Mouse (Mus musculus): ENCODE measurements around the gene Pacs2. TPM values are rescaled to one million over a fixed set of nuclear protein-coding genes. Genes with fewer than 3 reads are reported as not detected.

Pacs2 gene
- polyA plus RNA-seq, 1 experiment from 2014 or later: 17.9 TPM

GRCm38 (mm10) chr12:112985346-112985745 is 29.0 kb upstream of the Pacs2 start:
- Histone ChIP-seq H3K4me2 (ENCODE audit: low read depth, low read length) (no peak overlapping the region), H3K36me3 (ENCODE audit: control insufficient read depth, insufficient read depth, low read length) (peaks cover 75% of the 10 kb centered on the region), H3K27me3 (replicated peaks; ENCODE audit: control insufficient read depth, insufficient read depth, low read length) (no peaks in the 10 kb centered on the region), H3K27ac (replicated peaks; ENCODE audit: low read depth, low read length) (no peak overlapping the region), H3K9me3 (ENCODE audit: control insufficient read depth, low read length) (no peaks in the 10 kb centered on the region), H3K4me1 (ENCODE audit: control insufficient read depth, insufficient read depth, low read length) (no peaks in the 10 kb centered on the region), H3K4me3 (ENCODE audit: low read depth, low read length) (no peak overlapping the region), H3K9ac (ENCODE audit: low read depth, low read length) (no peak overlapping the region)
- ATAC-seq (ENCODE audit: low read depth): no peak
- 91% methylated on average over 6 of the region's 6 CpGs for WGBS
- no peak for DNase-seq (ENCODE audit: low spot score)

DNA sequence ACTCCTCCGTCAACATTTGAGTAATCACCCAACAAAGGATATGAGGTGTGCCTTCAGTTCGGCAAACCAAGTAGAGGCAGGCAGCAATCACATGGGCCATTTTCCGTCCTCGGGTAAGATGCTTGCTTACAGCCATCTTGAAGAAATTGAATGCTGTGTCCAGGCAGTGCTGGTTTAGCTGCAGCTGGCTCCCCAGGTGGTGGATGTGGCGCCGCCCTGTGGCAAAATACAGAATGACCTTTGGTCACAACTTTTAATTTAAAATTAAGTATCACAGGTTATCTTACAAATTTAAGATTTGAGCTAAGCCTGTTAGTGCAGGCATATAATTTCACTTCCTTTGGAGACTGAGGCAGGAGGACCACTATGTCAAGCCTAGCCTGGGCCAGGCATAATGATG is 26.4 kb upstream of the Pacs2 start:
- Histone ChIP-seq H3K4me1 (ENCODE audit: control insufficient read depth, insufficient read depth, low read length) (no peaks in the 10 kb centered on the region), H3K4me2 (ENCODE audit: low read depth, low read length) (no peak overlapping the region), H3K9me3 (ENCODE audit: control insufficient read depth, low read length) (no peaks in the 10 kb centered on the region), H3K27me3 (replicated peaks; ENCODE audit: control insufficient read depth, insufficient read depth, low read length) (no peaks in the 10 kb centered on the region), H3K27ac (replicated peaks; ENCODE audit: low read depth, low read length) (no peak overlapping the region), H3K9ac (ENCODE audit: low read depth, low read length) (no peak overlapping the region), H3K36me3 (ENCODE audit: control insufficient read depth, insufficient read depth, low read length) (peaks cover 63% of the 10 kb centered on the region), H3K4me3 (ENCODE audit: low read depth, low read length) (no peak overlapping the region)
- ATAC-seq (ENCODE audit: low read depth): no peak
- no peak for DNase-seq (ENCODE audit: low spot score)
- WGBS: 66% methylated on average over 6 of the region's 6 CpGs

- H3K4me2 ChIP-seq (ENCODE audit: low read depth, low read length): no peak overlapping the region
- no peak for ATAC-seq (ENCODE audit: low read depth)
- H3K4me1 ChIP-seq (ENCODE audit: control insufficient read depth, insufficient read depth, low read length): no peaks in the 10 kb centered on the region
- H3K36me3 ChIP-seq (ENCODE audit: control insufficient read depth, insufficient read depth, low read length): peaks cover 48% of the 10 kb centered on the region
- H3K9me3 ChIP-seq (ENCODE audit: control insufficient read depth, low read length): no peaks in the 10 kb centered on the region
- H3K4me3 ChIP-seq (ENCODE audit: low read depth, low read length): no peak overlapping the region
- WGBS: 77% methylated on average over 5 of the region's 5 CpGs
- DNase-seq (ENCODE audit: low spot score): peak; percentile 40
- no peak overlapping the region for H3K27ac ChIP-seq (replicated peaks; ENCODE audit: low read depth, low read length)
- no peak overlapping the region for H3K9ac ChIP-seq (ENCODE audit: low read depth, low read length)
- no peaks in the 10 kb centered on the region for H3K27me3 ChIP-seq (replicated peaks; ENCODE audit: control insufficient read depth, insufficient read depth, low read length)
Measured at GRCm38 (mm10) chr12:112990706-112991405, 23.5 kb upstream of the Pacs2 start.

DNA sequence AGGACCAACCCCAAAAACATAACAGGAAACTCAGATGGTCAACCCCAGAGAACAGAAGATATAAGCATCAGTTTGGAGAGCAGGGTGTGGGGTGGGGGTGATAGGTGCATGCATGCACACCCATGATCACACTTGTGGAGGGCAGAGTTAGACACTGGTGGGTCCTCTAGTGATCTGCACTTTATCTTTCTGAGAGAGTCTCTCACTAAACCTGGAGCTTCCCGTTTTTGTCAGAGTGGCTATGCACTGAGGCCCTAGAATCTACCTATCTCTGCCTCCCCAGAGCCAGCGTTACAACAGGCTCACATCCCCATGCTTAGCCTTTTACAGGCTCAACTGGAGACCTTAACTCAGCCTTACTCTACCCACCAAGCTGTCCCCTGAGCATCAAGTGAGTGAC is 22.9 kb upstream of the Pacs2 start:
- Histone ChIP-seq H3K9me3 (ENCODE audit: control insufficient read depth, low read length) (no peaks in the 10 kb centered on the region), H3K27me3 (replicated peaks; ENCODE audit: control insufficient read depth, insufficient read depth, low read length) (no peaks in the 10 kb centered on the region), H3K4me3 (ENCODE audit: low read depth, low read length) (no peak overlapping the region), H3K4me1 (ENCODE audit: control insufficient read depth, insufficient read depth, low read length) (no peaks in the 10 kb centered on the region), H3K27ac (replicated peaks; ENCODE audit: low read depth, low read length) (no peak overlapping the region), H3K36me3 (ENCODE audit: control insufficient read depth, insufficient read depth, low read length) (peaks cover 46% of the 10 kb centered on the region), H3K9ac (ENCODE audit: low read depth, low read length) (no peak overlapping the region), H3K4me2 (ENCODE audit: low read depth, low read length) (no peak overlapping the region)
- WGBS: 92% methylated on average over 2 of the region's 2 CpGs
- ATAC-seq (ENCODE audit: low read depth) (no peak), DNase-seq (ENCODE audit: low spot score) (no peak)

DNA sequence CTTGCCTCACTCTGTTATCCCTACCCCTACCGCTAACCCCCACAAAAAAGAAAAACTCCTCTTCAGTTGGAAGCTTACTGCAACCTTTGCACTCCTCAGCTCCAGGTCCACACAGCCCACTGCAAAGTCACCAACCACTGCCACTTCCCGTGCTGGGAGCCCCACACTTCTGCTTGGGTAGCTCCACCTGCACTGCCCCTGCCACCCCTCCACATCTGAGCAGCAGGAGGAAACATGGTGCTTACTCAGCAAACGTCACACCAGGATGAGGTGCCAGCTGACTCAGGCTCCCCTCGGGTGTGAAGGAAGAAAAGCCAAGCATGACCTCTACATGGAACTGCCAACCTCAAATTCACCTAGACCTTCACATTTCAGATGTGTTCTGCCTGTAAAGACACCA is 20.2 kb upstream of the Pacs2 start:
- peaks cover 7% of the 10 kb centered on the region for H3K4me1 ChIP-seq (ENCODE audit: control insufficient read depth, insufficient read depth, low read length)
- no peak overlapping the region for H3K4me2 ChIP-seq (ENCODE audit: low read depth, low read length)
- H3K9me3 ChIP-seq (ENCODE audit: control insufficient read depth, low read length): no peaks in the 10 kb centered on the region
- H3K9ac ChIP-seq (ENCODE audit: low read depth, low read length): no peak overlapping the region
- no peak for DNase-seq (ENCODE audit: low spot score)
- no peak overlapping the region for H3K4me3 ChIP-seq (ENCODE audit: low read depth, low read length)
- H3K36me3 ChIP-seq (ENCODE audit: control insufficient read depth, insufficient read depth, low read length): peaks cover 30% of the 10 kb centered on the region
- ATAC-seq (ENCODE audit: low read depth): no peak
- 68% methylated on average over 4 of the region's 4 CpGs for WGBS
- H3K27me3 ChIP-seq (replicated peaks; ENCODE audit: control insufficient read depth, insufficient read depth, low read length): no peaks in the 10 kb centered on the region
- H3K27ac ChIP-seq (replicated peaks; ENCODE audit: low read depth, low read length): no peak overlapping the region

DNA sequence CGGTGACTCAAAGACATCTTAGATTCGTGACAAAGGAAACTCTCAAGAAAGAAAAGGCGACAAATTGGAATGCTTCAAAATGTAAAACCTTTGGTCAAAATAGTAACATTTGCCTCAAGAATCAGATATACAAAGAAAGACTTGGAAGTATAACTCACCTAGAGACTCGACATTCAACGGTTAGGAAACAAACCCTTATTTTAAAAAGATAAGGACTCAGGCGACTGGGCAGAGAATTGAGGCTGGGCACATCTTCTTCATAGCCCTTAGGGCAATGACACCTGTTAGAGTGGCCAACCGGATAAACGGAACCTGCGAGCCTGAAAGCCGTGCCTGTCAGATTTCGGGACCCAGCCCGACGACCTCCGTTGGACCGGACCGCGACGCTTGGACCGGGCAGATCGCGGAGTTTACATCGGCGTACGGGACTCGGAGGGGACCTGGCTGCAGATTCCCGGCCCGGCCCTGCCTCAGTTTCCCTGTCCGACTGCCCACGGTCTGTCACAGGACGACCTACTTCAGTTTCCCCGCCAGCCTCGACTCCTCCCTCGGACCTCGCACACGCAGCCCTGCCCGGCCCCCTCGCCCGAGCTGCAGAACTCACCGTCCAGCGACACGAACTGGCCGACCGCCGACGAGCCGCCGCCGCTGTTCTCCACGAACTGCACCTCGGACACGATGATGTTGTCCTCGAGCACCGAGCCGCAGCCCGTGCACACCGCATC is 14.6 kb upstream of the Pacs2 start:
- DNase-seq (ENCODE audit: low spot score) (no peak), ATAC-seq (ENCODE audit: low read depth) (no peak)
- Histone ChIP-seq H3K4me1 (ENCODE audit: control insufficient read depth, insufficient read depth, low read length) (peaks cover 9% of the 10 kb centered on the region), H3K4me3 (ENCODE audit: low read depth, low read length) (peak overlapping the region; percentile 97), H3K36me3 (ENCODE audit: control insufficient read depth, insufficient read depth, low read length) (0 out of 2 replicates have a peak, but pooled peaks cover 8% of the 10 kb centered on the region), H3K27me3 (replicated peaks; ENCODE audit: control insufficient read depth, insufficient read depth, low read length) (no peaks in the 10 kb centered on the region), H3K9me3 (ENCODE audit: control insufficient read depth, low read length) (no peaks in the 10 kb centered on the region), H3K9ac (ENCODE audit: low read depth, low read length) (peak overlapping the region; percentile 97), H3K4me2 (ENCODE audit: low read depth, low read length) (peak overlapping the region; percentile 89), H3K27ac (replicated peaks; ENCODE audit: low read depth, low read length) (peak overlapping the region; percentile 90)
- WGBS: 3% methylated on average over 31 of the region's 56 CpGs

DNA sequence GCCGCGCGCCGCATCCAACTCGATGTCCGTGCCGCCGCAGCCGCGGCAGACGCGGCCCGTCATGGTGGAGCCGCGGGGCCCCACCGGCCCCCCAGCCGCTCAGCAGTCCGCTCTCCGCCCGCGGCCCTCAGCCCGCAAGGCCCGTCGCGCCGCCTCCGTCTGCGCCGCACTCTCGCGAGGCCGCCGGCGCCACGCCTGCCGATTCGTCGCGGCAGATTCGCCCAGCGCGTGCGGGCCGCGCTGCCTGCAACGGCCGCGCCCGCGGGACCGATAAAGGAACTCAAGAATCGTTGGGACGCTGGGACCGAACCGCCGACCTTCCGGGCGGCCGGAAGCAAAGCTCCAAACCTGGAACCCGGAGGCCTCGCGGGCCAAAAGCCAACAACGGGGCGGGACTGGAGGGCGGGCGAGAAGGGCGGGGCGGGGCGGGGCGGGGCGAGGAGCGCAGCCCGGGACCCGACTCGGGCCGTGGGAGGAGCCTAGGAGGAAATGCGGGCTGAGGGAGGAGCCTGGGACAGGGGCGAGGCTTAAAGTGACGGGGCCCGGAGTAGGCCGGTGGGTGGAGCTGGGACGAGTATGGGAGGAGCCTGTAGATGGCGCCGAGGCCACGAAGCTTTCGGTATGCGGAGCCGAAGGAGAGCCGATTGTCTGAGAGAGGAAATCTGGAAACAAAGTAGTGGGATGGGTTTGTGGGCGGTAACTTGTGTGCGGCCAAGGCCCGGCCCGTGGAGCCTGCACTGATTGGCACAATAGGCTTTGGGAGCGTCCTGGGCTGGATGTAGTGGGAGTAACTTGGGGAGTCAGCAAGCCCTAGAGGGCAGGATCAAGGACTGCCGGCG is 13.8 kb upstream of the Pacs2 start, which contains the start of gene Brf1:
Gene Brf1, minus strand, starts transcription at position 411 of the 839 bp plus-strand sequence.
- Histone ChIP-seq H3K4me2 (ENCODE audit: low read depth, low read length) (peak within 1 kb of the TSS; percentile 89), H3K36me3 (ENCODE audit: control insufficient read depth, insufficient read depth, low read length) (0 out of 2 replicates have a peak, but pooled peaks cover 8% of the 10 kb centered on the region), H3K9ac (ENCODE audit: low read depth, low read length) (peak within 1 kb of the TSS; percentile 97), H3K9me3 (ENCODE audit: control insufficient read depth, low read length) (no peaks in the 10 kb centered on the region), H3K27me3 (replicated peaks; ENCODE audit: control insufficient read depth, insufficient read depth, low read length) (no peaks in the 10 kb centered on the region), H3K27ac (replicated peaks; ENCODE audit: low read depth, low read length) (peak within 1 kb of the TSS; percentile 90), H3K4me1 (ENCODE audit: control insufficient read depth, insufficient read depth, low read length) (peaks cover 9% of the 10 kb centered on the region), H3K4me3 (ENCODE audit: low read depth, low read length) (peak within 1 kb of the TSS; percentile 97)
- ATAC-seq (ENCODE audit: low read depth) (peak; percentile 97), DNase-seq (ENCODE audit: low spot score) (peak; percentile 99)
- under 1% methylated on average over 56 of the region's 96 CpGs for WGBS

- peak overlapping the region; percentile 90 for H3K27ac ChIP-seq (replicated peaks; ENCODE audit: low read depth, low read length)
- H3K27me3 ChIP-seq (replicated peaks; ENCODE audit: control insufficient read depth, insufficient read depth, low read length): no peaks in the 10 kb centered on the region
- H3K4me1 ChIP-seq (ENCODE audit: control insufficient read depth, insufficient read depth, low read length): peaks cover 9% of the 10 kb centered on the region
- H3K4me2 ChIP-seq (ENCODE audit: low read depth, low read length): peak overlapping the region; percentile 61
- peak overlapping the region; percentile 97 for H3K4me3 ChIP-seq (ENCODE audit: low read depth, low read length)
- ATAC-seq (ENCODE audit: low read depth) (no peak), DNase-seq (ENCODE audit: low spot score) (no peak)
- H3K9me3 ChIP-seq (ENCODE audit: control insufficient read depth, low read length): no peaks in the 10 kb centered on the region
- peak overlapping the region; percentile 66 for H3K9ac ChIP-seq (ENCODE audit: low read depth, low read length)
- 0 out of 2 replicates have a peak, but pooled peaks cover 4% of the 10 kb centered on the region for H3K36me3 ChIP-seq (ENCODE audit: control insufficient read depth, insufficient read depth, low read length)
- WGBS: under 1% methylated on average over 5 of the region's 5 CpGs
Measured at GRCm38 (mm10) chr12:113001133-113001474, 13.2 kb upstream of the Pacs2 start.

Measured in embryonic facial prominence, embryonic 14.5 days (tissue).